Mouse (Mus musculus): Measurements from ENCODE around the gene Ssbp4. TPM values are rescaled to one million over a fixed set of nuclear protein-coding genes. Genes with fewer than 3 reads are reported as not detected.
"Not testable (repeated sequence)": the region's sequence is repeated elsewhere in the genome, so short reads cannot be mapped to it uniquely, and the experiment has no call there.

The Ssbp4 gene
- total RNA-seq, 1 experiment from 2014 or later: 58.4 TPM

GRCm38 (mm10) chr8:70594621-70595564 lies 13.8 kb downstream of the Ssbp4 start:
- no peak for ATAC-seq (replicated peaks; ENCODE audit: low read depth, poor library complexity, severe bottlenecking)

GRCm38 (mm10) chr8:70593961-70594609 lies 14.6 kb downstream of the Ssbp4 start, which contains the start of gene Isyna1:
Gene Isyna1, plus strand, starts transcription at chr8:70594373.
- ATAC-seq (replicated peaks; ENCODE audit: low read depth, poor library complexity, severe bottlenecking): peak; percentile 86

GRCm38 (mm10) chr8:70593173-70593572 lies 15.5 kb downstream of the Ssbp4 start:
- ATAC-seq (replicated peaks; ENCODE audit: low read depth, poor library complexity, severe bottlenecking): no peak

DNA sequence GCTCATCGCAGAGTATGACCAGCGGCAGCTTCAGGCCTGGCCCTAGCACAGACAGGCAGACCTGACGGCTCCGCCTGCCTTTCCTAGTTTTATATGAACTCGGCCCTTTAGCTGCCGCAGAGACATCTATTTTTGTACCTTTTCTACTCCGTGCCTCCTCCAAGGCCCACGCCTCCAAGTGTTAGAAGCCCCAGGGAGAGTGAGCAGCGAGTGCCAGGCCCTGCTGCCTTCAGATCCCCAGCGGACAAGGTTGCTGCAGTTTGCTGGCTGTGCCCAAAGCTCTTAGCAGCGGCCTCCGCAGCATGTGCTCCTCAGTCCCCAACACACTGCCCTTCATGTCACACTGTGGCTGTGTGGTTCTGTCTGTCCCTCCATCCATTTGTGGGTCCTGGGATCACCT lies 17.1 kb downstream of the Ssbp4 start:
- no peak for ATAC-seq (replicated peaks; ENCODE audit: low read depth, poor library complexity, severe bottlenecking)

- ATAC-seq (replicated peaks; ENCODE audit: low read depth, poor library complexity, severe bottlenecking): not testable (repeated sequence)
Observed at GRCm38 (mm10) chr8:70587955-70588354, 20.7 kb downstream of the Ssbp4 start.

DNA sequence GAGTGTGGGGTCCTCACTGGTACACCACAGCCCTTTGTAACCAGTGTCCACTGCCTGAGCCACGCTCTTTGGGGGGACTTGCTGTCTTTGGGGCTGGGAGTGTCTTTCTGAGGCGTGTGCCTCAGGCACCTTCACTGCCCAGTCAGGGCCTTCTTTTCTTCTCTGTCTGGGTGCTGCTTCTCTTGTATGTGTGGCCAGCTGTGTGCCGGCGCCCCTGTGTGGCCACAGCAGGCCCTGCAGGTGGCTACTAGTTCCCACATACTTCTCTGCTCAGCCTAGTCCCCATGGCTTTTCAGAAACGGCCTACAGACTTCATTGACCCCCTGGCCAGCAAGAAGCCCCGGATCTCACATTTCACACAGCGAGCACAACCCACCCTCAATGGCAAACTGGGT lies 23.4 kb downstream of the Ssbp4 start:
- peak; percentile 89 for ATAC-seq (replicated peaks; ENCODE audit: low read depth, poor library complexity, severe bottlenecking)

DNA sequence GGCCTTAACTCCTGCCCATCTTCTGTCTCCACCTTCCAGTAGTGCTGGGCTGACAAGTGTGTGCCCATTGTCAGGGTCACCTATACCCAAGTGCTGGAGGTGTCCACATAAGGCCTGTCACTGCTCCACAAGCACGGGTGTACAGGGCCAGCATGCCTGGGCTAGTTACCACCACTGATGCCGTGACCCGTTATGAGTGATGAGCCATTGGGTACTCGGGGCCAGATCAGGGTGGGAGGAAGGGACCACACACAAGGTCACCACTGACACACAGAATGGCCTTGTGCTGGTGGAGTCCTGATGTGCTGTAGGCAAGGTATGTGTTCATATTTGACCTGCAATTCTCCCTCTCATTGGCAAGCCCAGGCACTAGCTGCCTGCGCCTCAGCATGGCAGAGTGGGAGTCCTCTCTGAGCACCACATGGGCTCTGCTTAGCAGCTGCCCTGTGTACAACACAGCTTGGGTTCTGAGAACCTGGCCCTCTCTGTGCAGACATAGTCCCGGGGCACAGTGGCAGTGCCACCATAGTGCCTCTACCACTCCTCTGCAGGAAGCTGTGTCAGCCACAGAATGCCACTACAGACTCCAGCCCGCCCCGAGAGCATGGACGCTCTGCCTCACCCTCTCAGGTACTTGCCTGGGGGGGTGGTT lies 23.9 kb downstream of the Ssbp4 start:
- peak; percentile 22 for ATAC-seq (replicated peaks; ENCODE audit: low read depth, poor library complexity, severe bottlenecking)

GRCm38 (mm10) chr8:70583476-70584387 lies 24.9 kb downstream of the Ssbp4 start:
- ATAC-seq (replicated peaks; ENCODE audit: low read depth, poor library complexity, severe bottlenecking): no peak

GRCm38 (mm10) chr8:70577207-70577606 lies 31.5 kb downstream of the Ssbp4 start:
- no peak for ATAC-seq (replicated peaks; ENCODE audit: low read depth, poor library complexity, severe bottlenecking)

GRCm38 (mm10) chr8:70574915-70575314 lies 33.8 kb downstream of the Ssbp4 start:
- ATAC-seq (replicated peaks; ENCODE audit: low read depth, poor library complexity, severe bottlenecking): peak; percentile 76

GRCm38 (mm10) chr8:70574302-70574701 lies 34.4 kb downstream of the Ssbp4 start:
- ATAC-seq (replicated peaks; ENCODE audit: low read depth, poor library complexity, severe bottlenecking): no peak

GRCm38 (mm10) chr8:70570990-70571389 lies 37.7 kb downstream of the Ssbp4 start:
- ATAC-seq (replicated peaks; ENCODE audit: low read depth, poor library complexity, severe bottlenecking): no peak

DNA sequence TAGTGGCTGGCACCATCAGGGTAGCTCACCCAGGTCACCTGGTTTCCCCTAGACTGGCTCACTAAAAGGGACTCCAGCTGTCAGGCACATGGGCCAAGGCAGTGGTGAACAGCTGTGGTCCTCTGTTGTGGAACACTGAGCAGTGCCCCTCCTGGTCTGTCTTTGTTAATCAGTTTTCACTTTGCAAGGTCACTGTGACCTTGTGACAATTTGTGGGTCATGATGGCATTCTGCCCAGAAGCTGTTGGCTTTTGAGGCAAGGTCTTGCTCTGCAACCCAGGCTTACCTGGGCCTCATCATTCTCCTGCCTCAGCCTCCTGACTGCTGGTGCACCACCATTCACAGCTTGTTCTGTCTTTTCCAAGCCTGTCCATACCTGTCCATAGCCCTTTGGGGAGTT lies 38.3 kb downstream of the Ssbp4 start:
- ATAC-seq (replicated peaks; ENCODE audit: low read depth, poor library complexity, severe bottlenecking): no peak

DNA sequence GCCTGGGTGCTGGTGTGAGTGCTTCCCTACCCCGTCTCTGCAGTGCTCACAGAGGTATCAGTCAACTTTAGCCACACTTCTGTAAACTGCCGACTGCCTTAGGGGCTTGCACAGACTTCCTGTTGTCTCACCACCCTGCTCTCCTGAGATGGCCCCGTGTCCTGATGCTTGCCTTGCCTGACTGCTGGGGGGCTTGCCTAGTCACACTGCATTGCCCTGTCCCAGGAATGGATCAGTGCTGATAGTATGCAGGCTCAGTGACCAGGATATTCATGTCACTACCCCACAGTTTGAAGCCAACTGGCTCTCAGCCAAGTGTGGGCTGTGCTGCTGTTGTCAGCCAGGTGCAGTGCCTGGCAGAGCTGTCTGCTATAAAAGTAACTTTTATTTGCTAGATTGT lies 43.1 kb downstream of the Ssbp4 start:
- ATAC-seq (replicated peaks; ENCODE audit: low read depth, poor library complexity, severe bottlenecking): peak; percentile 56

- ATAC-seq (replicated peaks; ENCODE audit: low read depth, poor library complexity, severe bottlenecking): no peak
Observed at GRCm38 (mm10) chr8:70564696-70565235, 43.9 kb downstream of the Ssbp4 start.

DNA sequence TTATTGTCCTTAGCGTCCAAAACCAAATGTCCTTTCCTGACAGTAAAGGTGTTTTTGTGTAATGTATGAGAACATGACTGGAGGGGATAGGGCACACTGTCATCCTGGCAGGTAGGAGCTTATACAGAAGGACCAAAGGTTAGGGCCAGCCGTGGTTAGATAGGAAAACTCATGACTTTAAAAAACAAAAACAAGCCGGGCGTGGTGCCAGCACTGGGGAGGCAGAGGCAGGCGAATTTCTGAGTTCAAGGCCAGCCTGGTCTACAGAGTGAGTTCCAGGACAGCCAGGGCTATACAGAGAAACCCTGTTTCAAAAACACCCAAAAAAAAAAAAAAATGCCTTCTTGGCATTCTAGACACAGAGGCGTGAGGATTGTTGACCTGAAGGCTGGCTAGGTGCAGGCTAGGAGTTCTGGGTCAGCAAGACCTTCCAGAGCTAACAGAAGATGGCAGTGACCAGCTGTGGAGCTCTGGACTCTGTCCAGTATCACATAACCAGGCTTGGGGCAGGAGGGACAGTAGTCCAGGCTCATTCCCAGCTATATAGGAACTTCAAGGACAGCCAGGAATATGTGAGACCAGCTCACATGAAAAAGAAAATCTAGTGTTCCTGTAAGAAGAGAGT lies 44.8 kb downstream of the Ssbp4 start:
- ATAC-seq (replicated peaks; ENCODE audit: low read depth, poor library complexity, severe bottlenecking): no peak

- ATAC-seq (replicated peaks; ENCODE audit: low read depth, poor library complexity, severe bottlenecking): no peak
Observed at GRCm38 (mm10) chr8:70562802-70563201, 45.9 kb downstream of the Ssbp4 start.

GRCm38 (mm10) chr8:70561809-70562535 lies 46.7 kb downstream of the Ssbp4 start:
- no peak for ATAC-seq (replicated peaks; ENCODE audit: low read depth, poor library complexity, severe bottlenecking)

Data from common myeloid progenitor, adult 5-6 weeks (primary cell).